Mouse (Mus musculus) G1E-ER4 (cell line): Measurements from ENCODE around the gene Wipf3. TPM values are rescaled to one million over a fixed set of nuclear protein-coding genes. Genes with fewer than 3 reads are reported as not detected.

Experiments used
- GATA1 ChIP-seq: IDR thresholded peaks from one replicate; pipeline ENCODE4 v1.8.0; 2012; ENCODE audit warnings: low read length, inconsistent platforms
- polyA plus RNA-seq: library from polyadenylated mRNA; stranded (reverse); fragments of >175 nt; gene quantifications from 2 replicates; pipeline ENCODE4 v1.2.3, GENCODE M21; 2012

Gene Wipf3
- polyA plus RNA-seq, 1 experiment = not detected

DNA sequence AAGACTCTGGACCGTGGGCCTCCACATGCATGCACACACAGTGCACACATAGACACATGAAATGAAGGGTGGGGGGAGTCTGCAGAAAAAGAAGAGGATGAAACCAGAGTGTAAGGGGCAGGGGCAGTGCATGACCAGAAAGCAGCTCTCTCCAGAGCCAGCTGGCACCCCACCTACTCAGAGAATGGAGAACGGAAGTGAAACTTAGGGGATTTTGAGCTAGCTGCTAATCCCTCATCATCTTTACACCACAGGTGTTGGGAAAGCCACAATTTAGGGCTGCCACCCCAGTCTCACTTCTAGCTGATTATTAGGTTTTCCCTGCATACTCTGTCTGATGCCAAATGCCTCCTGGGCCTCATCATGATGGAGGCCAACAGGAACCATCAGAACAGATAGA is 100.8 kb downstream of the Wipf3 start:
- no peak for TF ChIP-seq GATA1

DNA sequence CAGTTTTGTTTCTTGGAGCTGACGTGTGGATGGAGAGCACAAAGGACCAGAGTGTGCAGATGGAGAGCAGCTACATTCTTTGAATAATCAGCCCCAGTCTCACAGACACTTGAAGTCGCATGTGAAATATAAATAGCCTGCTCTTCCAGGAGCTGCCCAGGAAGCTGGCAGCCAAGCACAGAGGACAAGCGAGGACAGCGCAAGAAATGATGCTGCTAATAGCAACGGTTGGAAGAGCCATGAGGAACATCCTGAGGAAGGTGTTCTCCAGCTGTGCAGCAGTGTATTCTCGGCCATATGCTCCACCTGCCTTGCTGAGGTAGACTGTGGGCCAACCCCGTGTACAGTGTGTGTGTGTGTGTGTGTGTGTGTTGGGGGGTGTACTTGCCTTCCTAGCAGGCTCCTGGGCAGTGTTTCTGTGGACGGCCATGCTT is 101.7 kb downstream of the Wipf3 start:
- TF ChIP-seq GATA1 = no peak

DNA sequence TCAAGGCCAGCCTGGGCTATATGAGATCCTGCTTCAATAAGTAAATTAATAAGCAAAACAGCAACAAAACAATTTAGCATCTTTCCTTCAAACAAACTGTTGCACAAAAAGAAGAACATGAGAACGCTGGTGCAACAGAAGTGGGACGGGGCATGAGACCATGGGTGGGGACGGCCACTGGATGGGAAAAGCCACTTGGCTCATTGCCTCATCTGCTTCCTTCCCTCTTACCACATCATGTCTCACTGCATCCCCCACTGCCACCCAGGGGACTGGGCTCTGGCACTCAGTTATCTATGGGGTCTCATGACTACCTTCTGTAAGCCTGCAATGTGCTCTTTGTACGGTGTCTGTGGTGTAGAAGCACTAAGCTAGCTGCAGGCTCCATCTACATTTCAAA is 106.1 kb downstream of the Wipf3 start:
- TF ChIP-seq GATA1 = no peak

DNA sequence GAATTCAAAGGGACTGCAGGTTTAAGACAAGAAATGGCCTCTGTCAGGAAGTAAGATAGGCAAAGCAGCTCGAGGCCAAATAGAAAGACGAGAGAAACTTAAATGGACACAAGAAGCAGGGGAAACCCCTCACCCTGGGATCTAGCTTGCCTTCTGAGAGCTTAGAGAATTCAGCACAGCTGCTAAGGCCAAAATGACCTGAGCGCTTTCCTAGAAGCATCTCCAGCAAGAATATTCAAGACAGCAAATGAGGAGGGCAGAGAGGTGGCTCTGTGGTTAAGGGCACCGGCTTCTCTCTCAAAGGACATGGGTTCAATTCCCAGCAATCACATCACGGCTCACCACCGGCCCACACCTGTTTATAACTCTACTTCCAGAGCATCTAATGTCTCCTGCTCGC is 107.7 kb downstream of the Wipf3 start:
- no peak for TF ChIP-seq GATA1

DNA sequence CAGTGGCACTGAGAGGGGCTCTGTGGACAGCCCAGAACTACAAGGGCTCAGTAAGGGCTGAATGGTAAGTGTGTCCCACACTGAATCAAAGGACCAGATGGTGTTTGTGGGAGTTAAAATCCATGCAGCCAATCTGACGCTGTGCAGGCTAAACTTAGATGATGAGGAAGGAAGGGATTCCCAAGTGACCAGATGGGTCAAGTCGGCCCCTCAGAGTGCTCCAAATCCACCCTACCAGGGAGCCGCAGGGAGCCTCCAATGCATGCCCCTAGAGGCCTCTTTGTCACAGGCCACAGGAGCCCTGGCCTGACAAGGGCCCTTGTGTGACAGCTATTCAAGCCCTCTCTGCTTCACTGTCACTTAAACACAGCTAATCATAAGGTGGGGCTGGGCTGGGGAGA is 109.4 kb downstream of the Wipf3 start:
- TF ChIP-seq GATA1 = no peak

DNA sequence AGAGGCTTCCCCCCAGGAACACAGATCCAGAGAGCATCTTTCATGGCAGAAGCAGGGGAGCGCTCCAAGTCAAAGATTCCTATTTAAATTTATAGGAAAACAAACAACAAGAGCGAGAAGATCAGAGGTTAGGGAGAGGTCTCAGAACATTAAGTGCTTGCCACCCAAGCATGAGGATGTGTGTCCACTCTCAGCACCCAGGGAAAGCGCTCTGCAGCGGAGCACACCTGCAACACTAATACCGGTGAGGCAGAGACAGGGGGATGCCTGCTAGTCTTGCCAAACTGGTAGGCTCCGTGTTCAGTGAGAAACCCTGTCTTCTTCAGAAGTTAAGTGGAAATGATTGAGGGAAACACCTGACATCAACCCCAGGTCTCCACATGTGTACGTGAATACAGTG is 110.0 kb downstream of the Wipf3 start:
- no peak for TF ChIP-seq GATA1

DNA sequence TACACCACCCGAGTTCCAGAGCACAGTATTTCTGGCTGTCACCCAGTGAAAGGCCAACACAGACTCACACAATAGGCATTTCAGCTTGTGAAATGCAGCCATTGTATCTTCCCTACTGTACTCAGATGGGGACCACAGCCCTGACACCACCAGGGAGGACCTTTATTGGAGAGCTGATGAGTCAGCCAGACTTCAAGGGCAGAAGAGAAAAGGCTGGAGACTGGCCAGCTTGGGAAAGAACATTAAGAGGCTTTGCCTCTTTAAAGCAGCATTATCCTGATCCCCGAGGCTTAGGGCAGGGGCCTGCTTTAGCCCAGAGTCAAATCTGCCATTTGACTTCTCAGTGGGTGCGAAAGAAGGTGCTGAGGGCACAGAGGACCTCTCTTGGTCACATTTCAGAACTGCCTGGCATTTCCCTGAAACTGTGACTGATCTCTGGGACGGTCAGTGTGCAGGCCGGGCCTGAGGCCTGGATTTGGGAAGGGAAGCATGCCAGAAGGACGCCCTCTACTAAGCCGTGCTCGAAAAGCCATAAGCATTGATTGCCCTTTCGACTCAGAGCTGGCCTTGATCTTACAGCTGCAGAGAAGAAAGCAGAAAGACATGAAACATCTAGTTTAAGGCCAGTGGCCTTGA is 111.0 kb downstream of the Wipf3 start:
- no peak for TF ChIP-seq GATA1

DNA sequence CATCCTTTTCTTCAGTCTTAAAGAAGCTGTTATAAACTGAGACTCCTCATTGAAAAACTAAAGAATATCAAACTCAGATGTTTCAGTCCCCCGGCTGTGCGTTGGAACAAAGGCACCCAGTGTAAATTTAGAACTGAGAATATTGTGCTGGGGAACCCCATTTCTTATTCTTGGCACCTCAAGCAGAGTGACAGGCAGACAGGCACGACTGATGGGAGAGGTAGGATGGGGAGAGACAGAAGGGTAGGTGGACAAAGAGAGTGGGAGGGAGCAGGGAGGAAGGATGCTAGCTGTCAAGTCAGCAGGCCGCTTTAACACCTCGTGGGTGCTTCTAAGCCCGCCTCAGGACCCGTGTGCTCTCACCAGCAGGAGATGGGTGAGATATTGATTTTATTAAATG is 113.4 kb downstream of the Wipf3 start:
- TF ChIP-seq GATA1 = no peak

DNA sequence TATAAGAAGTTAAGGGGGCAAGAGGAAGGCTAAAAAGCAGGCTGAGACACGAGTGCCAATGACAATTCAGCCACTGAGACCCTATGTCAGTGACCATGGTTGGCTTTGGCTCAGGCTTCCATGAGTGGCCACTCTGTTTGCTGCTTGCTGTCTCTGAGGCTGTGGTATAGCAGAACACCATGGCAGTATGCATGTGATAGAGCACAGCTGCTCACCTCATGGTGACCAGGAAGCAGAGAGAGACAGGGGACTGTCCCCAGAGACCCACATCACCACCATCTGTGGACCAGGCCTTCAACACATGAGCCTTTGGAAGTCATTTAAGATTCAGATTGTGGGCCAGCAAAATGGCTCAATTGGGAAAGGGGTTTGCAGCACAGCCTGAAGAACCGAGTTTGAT is 114.2 kb downstream of the Wipf3 start:
- no peak for TF ChIP-seq GATA1

DNA sequence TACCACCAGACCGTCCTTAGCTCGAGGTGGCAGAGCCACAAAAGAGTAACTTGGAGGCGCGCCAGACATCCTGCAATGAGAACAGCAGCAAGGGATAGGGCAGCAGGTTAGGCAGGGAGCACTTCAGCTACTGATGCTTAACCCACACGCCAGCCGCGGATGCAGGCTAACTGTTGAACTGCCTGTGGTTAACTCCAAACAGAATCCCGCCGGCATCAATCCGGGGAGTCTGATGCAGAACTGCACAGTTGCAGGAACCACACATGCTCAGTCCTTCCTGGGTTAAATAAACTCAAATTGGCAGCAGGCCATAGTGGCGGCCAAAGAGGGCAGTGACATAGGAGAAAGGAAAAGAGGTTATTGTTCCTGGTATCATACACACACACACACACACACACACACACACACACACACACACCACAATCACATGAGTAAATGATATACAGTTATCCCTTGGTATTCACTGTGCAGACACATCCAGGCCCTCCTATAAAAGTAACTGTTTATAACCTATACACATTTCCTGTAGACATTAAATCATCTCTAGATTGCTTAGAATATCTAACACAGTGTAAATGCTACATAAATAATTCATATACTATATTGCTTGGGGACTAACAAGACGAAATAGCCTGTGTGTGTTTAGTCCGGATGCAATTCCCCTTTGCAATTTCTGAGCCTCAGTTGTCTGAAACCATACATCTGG is 119.1 kb downstream of the Wipf3 start:
- TF ChIP-seq GATA1 = no peak

DNA sequence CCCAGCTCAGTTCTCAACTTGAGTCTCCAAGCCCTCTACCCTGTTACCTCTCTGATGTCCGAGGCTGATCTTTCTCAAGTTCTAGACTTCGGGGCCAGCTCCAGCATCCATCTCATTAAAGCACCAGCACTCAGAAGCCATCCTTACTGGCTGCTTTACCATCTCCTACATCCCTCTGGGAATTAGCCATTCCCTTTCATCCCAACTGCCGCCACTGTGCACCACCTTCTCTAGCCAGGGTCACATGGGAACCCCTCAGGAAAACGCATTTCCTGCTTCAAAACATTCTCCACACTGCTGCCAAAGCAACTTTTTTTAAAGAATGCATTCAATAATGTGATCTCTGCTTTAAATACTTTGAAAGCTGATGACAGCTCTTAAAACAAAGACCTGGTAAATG is 119.9 kb downstream of the Wipf3 start:
- TF ChIP-seq GATA1 = no peak

DNA sequence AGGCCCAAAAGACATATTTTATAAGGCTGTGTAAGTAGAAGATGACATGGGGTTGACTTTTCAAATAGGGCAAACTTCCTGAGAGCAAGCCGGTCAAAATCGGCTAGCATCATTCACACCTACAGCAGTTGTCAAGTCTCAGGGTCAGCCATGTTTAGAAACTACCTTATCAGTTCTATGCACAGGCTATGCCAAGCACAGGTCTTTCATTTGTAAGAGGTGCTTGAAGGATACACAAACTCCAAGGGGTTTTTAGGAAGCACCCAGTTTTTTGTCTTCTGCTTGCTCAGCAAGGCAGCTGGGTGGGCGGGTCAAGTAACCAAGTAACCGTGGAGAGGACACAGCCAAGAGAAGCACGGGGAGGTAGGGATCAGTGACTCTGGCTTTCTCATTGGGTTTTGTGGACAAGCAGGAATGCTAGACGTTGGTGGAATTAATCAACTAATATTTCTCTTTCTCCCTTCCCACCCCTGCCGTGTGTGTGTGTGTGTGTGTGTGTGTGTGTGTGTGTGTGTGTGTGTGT is 121.5 kb downstream of the Wipf3 start:
- no peak for TF ChIP-seq GATA1

DNA sequence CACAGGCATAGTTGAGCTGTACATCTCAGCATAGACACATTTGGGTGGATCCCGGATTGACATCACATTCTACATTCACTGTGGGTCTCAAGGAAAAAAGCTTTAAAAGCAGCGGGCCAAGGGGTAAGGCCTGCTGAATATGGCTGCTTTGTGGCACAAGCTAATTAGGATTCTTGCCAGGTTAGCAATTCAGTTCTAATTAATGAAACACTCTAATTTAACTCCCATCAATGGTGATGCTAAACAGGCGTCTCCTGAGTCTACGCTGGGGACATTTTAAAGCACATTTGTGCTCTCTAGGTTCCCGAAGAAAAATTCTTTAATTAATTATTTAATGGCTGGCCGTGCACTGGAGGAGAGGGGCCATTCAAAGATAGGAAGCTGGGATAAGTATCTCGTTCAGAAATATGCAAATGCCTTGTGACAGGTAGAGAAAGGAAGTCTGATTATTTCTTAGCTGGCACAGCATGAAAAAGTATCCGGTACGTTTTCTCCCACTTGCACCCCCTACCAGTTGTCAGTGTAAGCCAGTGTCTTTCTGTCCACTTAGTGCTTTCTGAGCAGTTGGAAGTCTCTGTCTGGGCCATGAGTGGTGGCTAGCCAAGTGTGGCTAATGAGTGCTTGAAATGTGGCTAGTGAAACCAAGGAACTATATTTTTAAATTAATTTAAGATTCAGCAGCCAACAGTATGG is 123.5 kb downstream of the Wipf3 start:
- TF ChIP-seq GATA1 = no peak

Other genes with a start within 250 kb of the Wipf3 start
- not detected in 2 replicates for gene Prr15, start 103.8 kb upstream of the Wipf3 start, polyA plus RNA-seq
- gene Scrn1, start 136.9 kb downstream of the Wipf3 start, polyA plus RNA-seq = not detected in 2 replicates
- gene Plekha8, start 165.5 kb downstream of the Wipf3 start, polyA plus RNA-seq = 1.6 and 2.1 TPM in 2 replicates
- gene Fkbp14, start 167.7 kb downstream of the Wipf3 start, polyA plus RNA-seq = not detected in 2 replicates